Mouse (Mus musculus) ES-E14 (cell line): Measurements from ENCODE around the gene Kirrel3.

Experiments
- HCFC1 ChIP-seq: IDR thresholded peaks from 2 replicates; pipeline ENCODE4 v1.6.1; 2012; ENCODE audit warnings: low read length, inconsistent platforms, borderline replicate concordance; ENCODE audit not compliant: insufficient read depth
- MAFK ChIP-seq: IDR thresholded peaks from 2 replicates; pipeline ENCODE4 v1.6.1; 2014; ENCODE audit warnings: mild to moderate bottlenecking, low read depth, low read length, inconsistent platforms; ENCODE audit not compliant: insufficient read depth
- ZC3H11A ChIP-seq: IDR thresholded peaks from 2 replicates; pipeline ENCODE4 v1.6.1; 2012; ENCODE audit warnings: low read depth, mild to moderate bottlenecking, inconsistent platforms, low read length, borderline replicate concordance

GRCm38 (mm10) chr9:34628841-34629240, 143.1 kb downstream of the Kirrel3 start:
- TF ChIP-seq ZC3H11A: no peak
- TF ChIP-seq MAFK: no peak
- TF ChIP-seq HCFC1: no peak
